Mouse (Mus musculus): Measurements from ENCODE around the gene Tenm2.

Gene Tenm2

GRCm38 (mm10) chr11:36697021-36697639 is 538.6 kb downstream of the Tenm2 start:
- no peak for DNase-seq (ENCODE audit: low read depth)

DNA sequence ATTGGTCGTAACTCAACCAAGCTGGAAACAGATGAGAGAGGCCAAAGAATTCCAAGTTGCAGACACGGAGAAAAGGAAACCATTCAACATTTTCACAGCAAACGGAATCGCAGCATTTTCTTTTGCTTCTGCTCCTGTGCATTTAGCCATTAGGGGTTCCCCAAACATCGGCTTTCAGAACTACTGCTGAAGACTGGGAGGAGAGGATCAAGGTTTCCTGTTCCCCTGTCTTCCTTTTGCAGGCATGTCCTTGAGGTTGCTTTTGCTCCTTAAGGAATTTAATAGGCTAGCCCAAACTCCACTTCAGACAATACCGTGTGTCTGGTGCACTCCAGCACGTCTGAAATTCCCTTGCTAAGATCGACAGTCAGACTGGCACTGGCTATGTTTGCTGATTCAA is 541.0 kb downstream of the Tenm2 start:
- no peak for DNase-seq (ENCODE audit: low read depth)

- DNase-seq (ENCODE audit: low read depth), result no peak
Measured at GRCm38 (mm10) chr11:36692637-36693036, 543.1 kb downstream of the Tenm2 start.

GRCm38 (mm10) chr11:36690826-36691225 is 544.9 kb downstream of the Tenm2 start:
- DNase-seq (ENCODE audit: low read depth), result no peak

DNA sequence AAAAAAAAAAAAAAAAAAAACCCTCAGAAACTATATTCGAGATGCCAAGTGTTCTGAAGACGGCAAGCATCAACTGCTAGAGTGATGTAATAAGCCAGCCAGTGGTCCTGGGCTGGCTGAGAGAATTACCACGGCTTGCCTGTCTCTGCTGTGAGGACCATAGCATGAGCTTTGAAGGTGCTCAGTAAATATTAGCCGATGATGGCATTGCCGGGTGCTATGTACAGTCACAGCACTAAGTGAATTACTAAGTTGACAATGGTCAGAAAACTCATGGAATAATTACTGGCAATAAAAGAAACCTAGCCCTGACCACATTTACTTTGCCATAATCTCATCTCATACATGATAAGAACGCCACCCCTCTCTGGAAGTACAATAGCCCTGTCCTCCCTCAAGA is 549.5 kb downstream of the Tenm2 start:
- no peak for DNase-seq (ENCODE audit: low read depth)

GRCm38 (mm10) chr11:36679361-36679760 is 556.4 kb downstream of the Tenm2 start:
- DNase-seq (ENCODE audit: low read depth), result no peak

DNA sequence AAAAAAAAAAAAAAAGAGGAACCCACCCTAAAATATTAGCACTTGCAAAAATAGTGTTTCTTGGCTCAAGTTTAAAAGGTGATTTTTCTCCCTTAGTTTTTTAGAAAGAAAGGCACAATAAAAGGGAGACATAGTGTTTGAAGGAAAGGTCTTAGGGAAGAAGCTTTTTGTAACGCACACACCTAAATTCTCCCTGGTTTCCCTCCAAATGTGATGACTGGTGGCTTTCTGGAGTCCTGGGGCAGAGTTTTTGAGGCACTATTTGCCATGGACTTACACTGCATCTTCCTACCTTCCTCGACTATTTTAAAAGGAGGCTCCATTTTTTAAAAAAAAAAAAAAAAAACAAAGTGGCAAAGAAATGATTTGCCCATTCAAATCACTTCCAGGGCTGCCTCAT is 557.2 kb downstream of the Tenm2 start:
- no peak for DNase-seq (ENCODE audit: low read depth)

DNA sequence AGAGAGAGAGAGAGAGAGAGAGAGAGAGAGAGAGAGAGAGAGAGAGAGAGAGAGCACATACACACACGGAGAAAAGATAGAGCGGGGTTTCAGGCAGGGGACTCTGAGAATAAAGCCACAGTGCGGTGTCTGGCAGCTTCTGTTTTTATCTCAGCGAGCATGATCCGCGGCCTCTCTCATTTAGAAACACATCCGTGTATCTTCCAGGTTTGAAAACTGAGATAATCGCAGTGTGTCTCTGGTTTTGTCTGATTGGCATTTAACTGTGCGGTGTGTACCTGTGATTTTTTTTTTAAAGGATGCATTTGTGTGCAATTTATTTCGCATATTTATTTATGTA is 557.7 kb downstream of the Tenm2 start:
- no peak for DNase-seq (ENCODE audit: low read depth)

DNA sequence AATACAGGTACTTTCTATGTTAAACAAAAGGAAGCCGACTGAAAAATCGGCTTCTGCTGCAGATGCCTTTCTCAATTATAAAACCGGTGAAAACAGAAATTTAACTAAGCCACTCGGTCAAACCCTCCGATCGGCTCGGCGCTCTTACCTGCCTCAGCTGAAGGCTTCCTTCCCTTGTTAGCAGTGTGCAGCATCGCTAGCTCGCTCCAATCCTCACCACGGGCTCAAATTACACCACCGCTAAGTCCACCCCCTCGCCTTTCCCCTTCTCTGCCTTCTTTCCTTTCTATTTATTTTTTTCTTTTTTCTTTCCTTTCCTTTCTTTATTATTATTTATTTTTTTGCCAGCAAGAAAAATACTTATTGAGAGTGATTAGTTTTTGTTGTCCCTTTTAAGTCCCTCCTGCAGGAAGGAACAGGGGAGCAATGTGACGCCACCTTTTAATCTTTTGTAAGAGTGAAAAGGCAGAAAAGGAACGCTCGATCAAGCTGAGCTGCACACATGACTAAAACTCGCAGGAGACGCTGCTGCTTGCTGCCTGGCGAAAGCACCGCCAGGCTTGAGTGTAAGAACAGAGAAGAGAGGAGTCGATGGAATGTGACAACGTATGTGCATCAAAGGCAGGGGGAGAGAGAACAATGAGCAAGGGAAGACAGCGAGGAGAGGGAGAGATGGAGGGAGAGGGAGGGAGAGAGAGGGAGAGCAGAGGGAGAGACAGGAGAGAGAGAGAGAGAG is 558.3 kb downstream of the Tenm2 start:
- no peak for DNase-seq (ENCODE audit: low read depth)

GRCm38 (mm10) chr11:36676446-36677284 is 559.1 kb downstream of the Tenm2 start:
- no peak for DNase-seq (ENCODE audit: low read depth)

GRCm38 (mm10) chr11:36674902-36675422 is 560.8 kb downstream of the Tenm2 start:
- DNase-seq (ENCODE audit: low read depth), result no peak

- no peak for DNase-seq (ENCODE audit: low read depth)
Measured at GRCm38 (mm10) chr11:36674141-36674540, 561.6 kb downstream of the Tenm2 start.

DNA sequence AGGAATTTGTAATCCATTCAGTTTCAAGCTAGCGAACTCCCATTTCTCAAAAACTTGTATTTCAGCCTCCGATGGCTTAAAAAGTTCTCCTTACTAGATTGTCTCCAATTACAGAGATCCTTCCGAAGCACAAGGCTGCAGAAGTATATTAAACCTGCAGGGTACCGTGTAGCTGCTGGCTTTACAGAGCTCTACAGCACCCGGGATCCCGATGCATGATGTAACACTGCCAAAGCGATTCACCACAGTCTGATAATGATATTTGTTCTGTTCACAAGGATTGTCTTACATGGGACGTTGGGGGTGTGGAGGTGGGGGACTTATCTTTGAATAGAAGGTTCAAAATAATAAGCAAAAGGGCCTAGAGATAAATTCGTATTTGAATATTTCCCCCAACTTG is 564.6 kb downstream of the Tenm2 start:
- DNase-seq (ENCODE audit: low read depth), result no peak

DNA sequence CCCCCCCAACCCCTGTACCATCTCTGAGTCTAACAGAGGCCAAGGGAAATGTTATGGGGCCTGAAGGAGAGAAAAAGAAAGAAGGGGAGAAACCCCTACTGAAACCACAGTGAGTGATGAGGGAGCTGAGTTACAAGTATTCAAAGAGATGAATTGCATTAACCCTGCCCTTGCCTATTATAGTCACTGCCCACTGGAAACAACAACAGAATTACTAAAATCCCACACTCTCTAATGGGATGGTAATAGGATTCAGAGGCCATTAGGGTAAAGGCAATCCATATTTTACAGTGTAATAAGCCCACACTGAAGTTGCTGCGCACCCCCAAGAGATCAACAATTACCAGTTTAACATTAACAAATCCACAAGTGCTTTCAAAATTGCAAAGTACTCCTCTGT is 571.7 kb downstream of the Tenm2 start:
- no peak for DNase-seq (ENCODE audit: low read depth)

DNA sequence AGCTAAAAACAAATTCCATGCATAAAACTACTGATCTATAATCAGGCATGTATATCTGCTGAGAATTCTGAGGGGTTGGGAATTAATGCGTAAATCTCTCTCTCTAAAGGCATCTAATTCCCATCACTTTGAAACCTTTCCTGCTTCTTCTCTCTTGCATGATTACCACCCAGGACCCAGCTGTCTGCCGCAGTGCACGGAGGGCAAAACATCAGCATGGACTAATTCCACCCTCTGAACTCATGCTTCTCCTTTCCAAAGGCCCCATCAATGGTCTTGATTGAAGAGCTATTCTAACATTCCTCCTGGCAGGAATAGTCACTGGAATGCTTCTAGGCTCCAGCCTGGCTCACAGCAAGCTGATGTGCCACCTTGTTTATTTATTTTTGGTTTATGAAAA is 572.2 kb downstream of the Tenm2 start:
- no peak for DNase-seq (ENCODE audit: low read depth)

DNA sequence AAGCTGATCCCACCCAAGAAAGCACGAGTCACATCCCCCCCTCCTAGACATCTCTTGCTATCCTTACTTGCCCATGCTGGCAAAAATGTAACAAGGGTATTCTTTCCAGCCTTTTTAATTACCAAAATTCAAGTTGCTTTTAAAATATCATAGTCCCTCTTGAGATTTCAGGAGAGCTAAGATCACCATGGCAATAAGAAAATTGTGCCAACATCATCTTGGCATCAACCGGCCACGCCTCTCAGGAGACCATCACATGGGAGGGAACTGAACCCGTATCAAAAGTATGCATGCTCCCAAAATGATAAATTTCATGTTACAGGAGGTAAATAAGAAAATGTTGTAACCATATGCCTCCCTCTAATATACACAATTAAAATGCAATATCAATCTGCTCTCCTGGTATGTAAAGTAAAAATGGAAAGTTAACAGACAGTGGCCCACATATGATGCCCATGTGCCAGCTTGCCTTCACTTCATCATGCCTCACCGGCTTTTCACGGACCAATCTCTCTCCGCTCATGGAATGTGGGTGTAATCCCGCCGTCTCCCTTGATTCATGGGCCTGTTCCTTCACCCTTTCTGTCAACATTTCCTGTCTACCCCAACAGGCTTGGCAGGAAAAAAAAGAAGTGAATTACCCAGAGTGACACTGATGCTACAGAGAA is 582.0 kb downstream of the Tenm2 start:
- no peak for DNase-seq (ENCODE audit: low read depth)

GRCm38 (mm10) chr11:36647179-36647578 is 588.6 kb downstream of the Tenm2 start:
- DNase-seq (ENCODE audit: low read depth), result no peak

GRCm38 (mm10) chr11:36635082-36635481 is 600.7 kb downstream of the Tenm2 start:
- DNase-seq (ENCODE audit: low read depth), result no peak

GRCm38 (mm10) chr11:36632201-36632600 is 603.6 kb downstream of the Tenm2 start:
- DNase-seq (ENCODE audit: low read depth), result no peak

- DNase-seq (ENCODE audit: low read depth), result no peak
Measured at GRCm38 (mm10) chr11:36613807-36614206, 622.0 kb downstream of the Tenm2 start.

GRCm38 (mm10) chr11:36604815-36605382 is 630.9 kb downstream of the Tenm2 start:
- no peak for DNase-seq (ENCODE audit: low read depth)

DNA sequence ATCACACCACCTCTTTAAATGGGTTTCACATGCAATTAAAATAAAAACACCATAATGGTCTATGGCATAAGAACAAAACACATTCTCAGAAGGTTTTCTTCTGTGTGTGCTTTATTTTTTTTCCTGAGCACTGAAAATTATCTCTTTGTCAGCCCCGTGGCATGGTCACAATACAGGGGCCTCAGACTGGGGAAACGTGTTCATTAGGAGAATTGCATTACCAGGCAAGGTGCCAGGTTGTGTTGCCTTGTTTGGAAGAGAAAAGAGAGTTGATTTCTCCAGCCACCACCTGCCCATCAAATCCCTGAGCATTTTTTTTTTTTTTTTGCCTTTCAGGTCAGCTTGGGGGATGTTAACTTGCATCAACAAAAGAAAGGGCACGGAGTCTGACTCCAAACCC is 631.5 kb downstream of the Tenm2 start:
- DNase-seq (ENCODE audit: low read depth), result no peak

All from naive thymus-derived CD4-positive, alpha-beta T cell, adult 2 months (primary cell).